Mouse (Mus musculus) lung, embryonic 14.5 days (tissue): ENCODE measurements around the gene Kmt5a. TPM values are rescaled to one million over a fixed set of nuclear protein-coding genes. Genes with fewer than 3 reads are reported as not detected.
"Not testable (repeated sequence)": the region's sequence is repeated elsewhere in the genome, so short reads cannot be mapped to it uniquely, and the experiment has no call there.

ENCODE experiments used
- ATAC-seq: fragments of 200-750 bp; cut with Nextera tagmentation; 2 replicates; pipeline ENCODE4 v1.8.0; 2017; ENCODE audit warnings: mild to moderate bottlenecking, moderate TSS enrichment, moderate library complexity; ENCODE audit not compliant: insufficient read depth
- DNase-seq: peaks from one replicate; pipeline ENCODE4 v3.0.0-alpha.2; 2015
- H3K27ac ChIP-seq: fragments of 300-500 bp; sonication (generic); 2 replicates; pipeline ENCODE4 v1.5.1; 2014; ENCODE audit warnings: low read depth, mild to moderate bottlenecking, moderate library complexity
- H3K27me3 ChIP-seq: fragments of 300-500 bp; sonication (generic); 2 replicates; pipeline ENCODE4 v1.6.1; 2014; ENCODE audit warnings: low read length, control low read depth; ENCODE audit not compliant: insufficient read depth
- H3K36me3 ChIP-seq: fragments of 300-500 bp; sonication (generic); 2 replicates; pipeline ENCODE4 v1.6.1; 2014; ENCODE audit warnings: control low read depth; ENCODE audit not compliant: insufficient read depth
- H3K4me1 ChIP-seq: fragments of 300-500 bp; sonication (generic); 2 replicates; pipeline ENCODE4 v1.6.1; 2014; ENCODE audit warnings: antibody characterized with exemption, control low read depth; ENCODE audit not compliant: insufficient read depth
- H3K4me2 ChIP-seq: fragments of 300-500 bp; sonication (generic); 2 replicates; pipeline ENCODE4 v1.6.1; 2014; ENCODE audit warnings: mild to moderate bottlenecking
- H3K4me3 ChIP-seq: fragments of 300-500 bp; sonication (generic); 2 replicates; pipeline ENCODE4 v1.5.1; 2014; ENCODE audit warnings: low read depth, low read length
- H3K9ac ChIP-seq: fragments of 300-500 bp; sonication (generic); 2 replicates; pipeline ENCODE4 v1.6.1; 2014
- H3K9me3 ChIP-seq: fragments of 300-500 bp; sonication (generic); 2 replicates; pipeline ENCODE4 v1.6.1; 2016; ENCODE audit warnings: low read depth, low read length, control low read depth
- CTCF ChIP-seq: IDR thresholded peaks from 2 replicates; pipeline ENCODE4 v1.5.1; 2016; ENCODE audit warnings: antibody characterized with exemption, low read depth
- WGBS: fragments of 180-500 bp; shearing (Covaris S2); extraction: QIAGEN DNeasy Blood & Tissue Kit; methylation state at CpG from one replicate; pipeline ENCODE4 v1.1.7; 2014; 5-methylcytosine and 5-hydroxymethylcytosine counted together
- polyA plus RNA-seq: library from polyadenylated mRNA; unstranded; fragments of >200 nt; fragmentation: Nextera tagmentation; extraction: Ambion mirVana; gene quantifications from 2 replicates; pipeline ENCODE4 v1.2.1, GENCODE M21; 2014

Gene Kmt5a
- polyA plus RNA-seq, 1 experiment from 2014 or later: 97.5 TPM

GRCm38 (mm10) chr5:124454082-124454419 is 14.3 kb downstream of the Kmt5a start:
- no peak for DNase-seq
- WGBS: 81% methylated on average over 1 of the region's 1 CpGs
- ATAC-seq: no peak

GRCm38 (mm10) chr5:124456762-124457161 is 17.0 kb downstream of the Kmt5a start:
- H3K36me3 ChIP-seq: peaks cover 97% of the 10 kb centered on the region
- no peak overlapping the region for H3K4me2 ChIP-seq
- H3K4me3 ChIP-seq: no peak overlapping the region
- no peak overlapping the region for H3K27ac ChIP-seq
- DNase-seq: no peak
- H3K9me3 ChIP-seq: no peaks in the 10 kb centered on the region
- no peak overlapping the region for H3K9ac ChIP-seq
- WGBS: 95% methylated on average over 6 of the region's 6 CpGs
- no peaks in the 10 kb centered on the region for H3K4me1 ChIP-seq
- ATAC-seq: no peak
- TF ChIP-seq CTCF: no peak
- no peaks in the 10 kb centered on the region for H3K27me3 ChIP-seq

More at GRCm38 (mm10) chr5:124454082-124454419, 14.3 kb downstream of the Kmt5a start:
- Histone ChIP-seq H3K4me2 (no peak overlapping the region), H3K36me3 (peaks cover 99% of the 10 kb centered on the region), H3K27ac (no peak overlapping the region), H3K4me3 (no peak overlapping the region), H3K9me3 (no peaks in the 10 kb centered on the region), H3K27me3 (no peaks in the 10 kb centered on the region), H3K4me1 (peaks cover 3% of the 10 kb centered on the region; the same call in 1 of the 2 replicates), H3K9ac (no peak overlapping the region)
- no peak for TF ChIP-seq CTCF

- H3K36me3 ChIP-seq: peaks cover 77% of the 10 kb centered on the region
- H3K27me3 ChIP-seq, H3K9me3 ChIP-seq, H3K4me1 ChIP-seq, H3K9ac ChIP-seq, DNase-seq, ATAC-seq, H3K4me3 ChIP-seq, H3K27ac ChIP-seq, H3K4me2 ChIP-seq: not testable (repeated sequence)
- 90% methylated on average over 14 of the region's 14 CpGs for WGBS
These were observed 21.2 kb downstream of the Kmt5a start for GRCm38 (mm10) chr5:124460922-124461321.

- H3K9me3 ChIP-seq: no peaks in the 10 kb centered on the region
- no peak overlapping the region for H3K9ac ChIP-seq
- no peak overlapping the region for H3K4me3 ChIP-seq
- 84% methylated on average over 8 of the region's 8 CpGs for WGBS
- ATAC-seq: no peak
- no peak overlapping the region for H3K4me2 ChIP-seq
- H3K4me1 ChIP-seq: no peaks in the 10 kb centered on the region
- no peak for TF ChIP-seq CTCF
- H3K36me3 ChIP-seq: peaks cover 61% of the 10 kb centered on the region
- no peak overlapping the region for H3K27ac ChIP-seq
- H3K27me3 ChIP-seq: no peaks in the 10 kb centered on the region
- no peak for DNase-seq
These were observed 22.7 kb downstream of the Kmt5a start for GRCm38 (mm10) chr5:124462297-124463025.

- no peaks in the 10 kb centered on the region for H3K9me3 ChIP-seq
- DNase-seq (no peak), ATAC-seq (no peak)
- no peaks in the 10 kb centered on the region for H3K27me3 ChIP-seq
- no peak overlapping the region for H3K27ac ChIP-seq
- WGBS: 82% methylated on average over 5 of the region's 5 CpGs
- TF ChIP-seq CTCF: no peak
- no peak overlapping the region for H3K9ac ChIP-seq
- H3K36me3 ChIP-seq: peaks cover 54% of the 10 kb centered on the region
- H3K4me1 ChIP-seq: no peaks in the 10 kb centered on the region
- no peak overlapping the region for H3K4me3 ChIP-seq
- no peak overlapping the region for H3K4me2 ChIP-seq
These were observed 23.7 kb downstream of the Kmt5a start for GRCm38 (mm10) chr5:124463462-124463861.

- DNase-seq (no peak), ATAC-seq (no peak)
- Histone ChIP-seq H3K9me3 (no peaks in the 10 kb centered on the region), H3K4me3 (no peak overlapping the region), H3K4me1 (no peaks in the 10 kb centered on the region), H3K9ac (no peak overlapping the region), H3K4me2 (no peak overlapping the region), H3K27me3 (no peaks in the 10 kb centered on the region), H3K27ac (no peak overlapping the region), H3K36me3 (peaks cover 44% of the 10 kb centered on the region)
- TF ChIP-seq CTCF: no peak
These were observed 25.2 kb downstream of the Kmt5a start for GRCm38 (mm10) chr5:124464905-124465304.

GRCm38 (mm10) chr5:124467766-124468165 is 28.0 kb downstream of the Kmt5a start:
- Histone ChIP-seq H3K9ac (no peak overlapping the region), H3K9me3 (no peaks in the 10 kb centered on the region), H3K4me3 (no peak overlapping the region), H3K27ac (no peak overlapping the region), H3K36me3 (peaks cover 17% of the 10 kb centered on the region), H3K4me1 (no peaks in the 10 kb centered on the region), H3K4me2 (no peak overlapping the region), H3K27me3 (no peaks in the 10 kb centered on the region)
- no peak for TF ChIP-seq CTCF
- WGBS: 85% methylated on average over 1 of the region's 1 CpGs
- no peak for ATAC-seq
- DNase-seq: no peak
